Mouse (Mus musculus) heart, adult 2 months (tissue): ENCODE measurements around the gene Mnat1.

ENCODE experiments used
- CTCF ChIP-seq: fragments of 200-600 bp; IDR thresholded peaks from 2 replicates; pipeline ENCODE4 v1.8.1; 2022; ENCODE audit warnings: antibody characterized with exemption, mild to moderate bottlenecking, moderate library complexity
- EP300 ChIP-seq: fragments of 200-500 bp; IDR thresholded peaks from 2 replicates; pipeline ENCODE4 v1.6.1; 2011; ENCODE audit warnings: low read depth, low read length, control low read depth; ENCODE audit not compliant: insufficient read depth
- POLR2A ChIP-seq: fragments of 200-500 bp; IDR thresholded peaks from 2 replicates; pipeline ENCODE4 v1.6.1; 2011; ENCODE audit warnings: mild to moderate bottlenecking, low read depth, low read length, control low read depth; ENCODE audit not compliant: insufficient read depth

DNA sequence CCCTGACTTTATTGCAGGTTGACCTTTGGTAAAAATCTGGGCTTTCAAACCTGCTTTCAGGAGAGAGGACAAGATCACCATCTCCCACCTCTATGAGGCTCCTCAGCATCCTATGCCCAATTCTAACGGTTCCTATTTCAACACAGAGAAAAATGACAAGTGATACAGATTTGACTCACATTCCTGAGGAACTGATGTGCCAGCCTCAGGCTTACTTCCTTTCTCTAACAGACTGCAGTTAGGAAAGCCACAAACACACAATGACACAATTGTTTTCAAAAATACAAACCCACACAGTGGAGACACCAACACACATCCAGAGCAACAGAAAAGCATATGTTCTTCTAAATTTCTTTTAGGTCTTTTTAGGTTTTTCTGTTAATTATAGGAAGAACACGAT is 15.7 kb upstream of the Mnat1 start:
- TF ChIP-seq CTCF (no peak), EP300 (no peak), POLR2A (no peak)
